ENCODE assay signal across 1 mouse cellular context in genomic region chr10:84863488-84863887, GRCm38 (mm10).
TF ChIP-seq lines count a peak whose summit lies in the region.

No protein-coding gene starts in this region.

TF ChIP-seq in CH12.LX, 34 proteins besides CTCF, POLR2A, EP300 and RAD21 (continued from another document):
- TF ChIP-seq USF1 (IDR thresholded peaks at IDR 0.05; ENCODE audit: low read depth, low read length) (peak; percentile 74), ZC3H11A (IDR thresholded peaks at IDR 0.05; ENCODE audit: low read depth, low read length) (no peak), ETS1 (conservative IDR thresholded peaks at IDR 0.05; ENCODE audit: low read depth, low read length) (no peak)
